Mouse (Mus musculus) stomach, embryonic 15.5 days (tissue): ENCODE measurements around the gene Pycr2. TPM values are rescaled to one million over a fixed set of nuclear protein-coding genes. Genes with fewer than 3 reads are reported as not detected.

Source experiments
- ATAC-seq: fragments of 200-750 bp; cut with Nextera tagmentation; 2 replicates; pipeline ENCODE4 v1.8.0; 2017; ENCODE audit warnings: low read depth, moderate number of reproducible peaks, moderate TSS enrichment; ENCODE audit not compliant: insufficient read depth, low FRiP score
- H3K27ac ChIP-seq: fragments of 300-500 bp; sonication (generic); 2 replicates; pipeline ENCODE4 v1.5.1; 2015; ENCODE audit warnings: mild to moderate bottlenecking, inconsistent platforms
- H3K27me3 ChIP-seq: fragments of 300-500 bp; sonication (generic); replicated peaks from 2 replicates; pipeline ENCODE4 v1.6.1; 2015; ENCODE audit warnings: inconsistent platforms
- H3K36me3 ChIP-seq: fragments of 300-500 bp; sonication (generic); 2 replicates; pipeline ENCODE4 v1.6.1; 2015; ENCODE audit warnings: inconsistent platforms
- H3K4me1 ChIP-seq: fragments of 300-500 bp; sonication (generic); 2 replicates; pipeline ENCODE4 v1.6.1; 2015; ENCODE audit warnings: inconsistent platforms
- H3K4me2 ChIP-seq: fragments of 300-500 bp; sonication (generic); 2 replicates; pipeline ENCODE4 v1.6.1; 2015; ENCODE audit warnings: mild to moderate bottlenecking, inconsistent platforms
- H3K4me3 ChIP-seq: fragments of 300-500 bp; sonication (generic); replicated peaks from 2 replicates; pipeline ENCODE4 v1.5.1; 2015; ENCODE audit warnings: inconsistent platforms
- H3K9ac ChIP-seq: fragments of 300-500 bp; sonication (generic); 2 replicates; pipeline ENCODE4 v1.6.1; 2015; ENCODE audit warnings: inconsistent platforms
- H3K9me3 ChIP-seq: fragments of 300-500 bp; sonication (generic); 2 replicates; pipeline ENCODE4 v1.6.1; 2016; ENCODE audit warnings: inconsistent platforms
- WGBS: fragments of 180-500 bp; shearing (Covaris S2); methylation state at CpG from one replicate; pipeline ENCODE4 v1.1.7; 2015; 5-methylcytosine and 5-hydroxymethylcytosine counted together
- polyA plus RNA-seq: library from polyadenylated mRNA; unstranded; fragments of >200 nt; fragmentation: Nextera tagmentation; extraction: Ambion mirVana; gene quantifications from 2 replicates; pipeline ENCODE4 v1.2.1, GENCODE M21; 2015

Pycr2 gene
- polyA plus RNA-seq, 1 experiment from 2014 or later, result 101 TPM

GRCm38 (mm10) chr1:180906461-180907147 lies 2.5 kb downstream of the Pycr2 start:
- peaks cover 19% of the 10 kb centered on the region for H3K4me1 ChIP-seq
- no peak overlapping the region for H3K4me2 ChIP-seq
- WGBS, result 90% methylated on average over 24 of the region's 24 CpGs
- no peak for ATAC-seq
- H3K27me3 ChIP-seq, result no peaks in the 10 kb centered on the region
- no peaks in the 10 kb centered on the region for H3K9me3 ChIP-seq
- H3K36me3 ChIP-seq, result peaks cover 20% of the 10 kb centered on the region
- H3K4me3 ChIP-seq, result no peak overlapping the region
- H3K27ac ChIP-seq, result no peak overlapping the region
- H3K9ac ChIP-seq, result no peak overlapping the region

DNA sequence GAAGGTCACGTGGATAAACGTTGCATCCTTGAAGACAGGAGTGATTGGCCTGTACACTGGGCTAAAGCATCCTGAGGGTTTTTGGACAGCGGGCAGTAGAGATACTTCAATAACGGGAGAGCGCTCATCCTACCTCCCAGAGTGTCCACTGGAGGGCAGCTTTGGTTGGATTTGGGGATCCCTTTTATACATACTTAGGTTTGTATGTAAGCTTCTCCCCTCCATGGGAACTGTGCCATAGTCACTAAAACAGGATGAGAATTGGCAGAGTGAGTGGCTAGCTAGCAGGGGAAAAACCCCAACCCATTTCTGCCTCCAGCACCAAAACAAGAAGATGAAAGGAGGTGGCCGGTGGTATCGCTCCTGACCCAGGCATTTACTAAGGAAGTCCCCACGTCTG lies 7.0 kb downstream of the Pycr2 start:
- H3K9me3 ChIP-seq, result no peaks in the 10 kb centered on the region
- no peak overlapping the region for H3K4me3 ChIP-seq
- no peak overlapping the region for H3K9ac ChIP-seq
- H3K27me3 ChIP-seq, result no peaks in the 10 kb centered on the region
- no peak overlapping the region for H3K27ac ChIP-seq
- H3K4me1 ChIP-seq, result peaks cover 2% of the 10 kb centered on the region; the same call in 1 of the 2 replicates
- H3K36me3 ChIP-seq, result peaks cover 18% of the 10 kb centered on the region
- no peak overlapping the region for H3K4me2 ChIP-seq
- ATAC-seq, result no peak
- 44% methylated on average over 8 of the region's 8 CpGs for WGBS

DNA sequence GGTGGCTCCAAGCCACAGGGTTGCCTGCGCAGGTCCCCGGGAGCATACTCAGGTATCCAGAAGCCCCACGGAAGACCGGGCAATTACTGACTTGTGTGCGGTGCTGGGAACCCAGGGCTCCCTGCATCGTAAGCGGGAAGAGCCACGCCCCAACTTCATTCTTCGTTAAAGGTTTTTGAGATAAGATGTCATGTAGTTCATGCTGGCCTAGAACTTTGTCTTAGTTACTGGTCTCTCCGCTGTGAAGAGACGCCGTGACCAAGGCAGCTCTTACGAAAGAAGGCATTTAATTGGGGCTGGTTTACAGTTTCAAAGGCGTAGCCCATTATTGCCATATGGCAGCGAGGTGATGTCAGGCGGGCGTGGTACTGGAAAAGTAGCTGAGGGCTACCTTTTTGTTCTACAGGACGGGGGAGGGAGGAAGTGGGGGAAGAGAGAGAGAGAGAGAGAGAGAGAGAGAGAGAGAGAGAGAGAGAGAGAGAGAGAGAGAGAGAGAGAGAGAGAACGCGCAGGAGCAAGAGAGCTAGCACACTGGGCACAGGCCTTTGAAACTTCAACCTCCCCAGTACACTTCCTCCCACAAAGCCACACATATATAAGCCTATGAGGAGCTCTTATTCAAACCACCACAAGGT lies 7.7 kb downstream of the Pycr2 start:
- no peak; the same call in 1 of the 2 replicates for ATAC-seq
- Histone ChIP-seq H3K27ac (no peak overlapping the region), H3K4me1 (no peaks in the 10 kb centered on the region), H3K9me3 (no peaks in the 10 kb centered on the region), H3K4me3 (no peak overlapping the region), H3K36me3 (peaks cover 12% of the 10 kb centered on the region), H3K4me2 (no peak overlapping the region), H3K9ac (no peak overlapping the region), H3K27me3 (no peaks in the 10 kb centered on the region)
- 43% methylated on average over 20 of the region's 20 CpGs for WGBS

GRCm38 (mm10) chr1:180912792-180913191 lies 8.7 kb downstream of the Pycr2 start:
- H3K9ac ChIP-seq, result no peak overlapping the region
- H3K9me3 ChIP-seq, result no peaks in the 10 kb centered on the region
- H3K4me3 ChIP-seq, result no peak overlapping the region
- 77% methylated on average over 5 of the region's 5 CpGs for WGBS
- no peak overlapping the region for H3K4me2 ChIP-seq
- ATAC-seq, result no peak
- no peak overlapping the region for H3K27ac ChIP-seq
- no peaks in the 10 kb centered on the region for H3K27me3 ChIP-seq
- H3K4me1 ChIP-seq, result no peaks in the 10 kb centered on the region
- H3K36me3 ChIP-seq, result peaks cover 3% of the 10 kb centered on the region

DNA sequence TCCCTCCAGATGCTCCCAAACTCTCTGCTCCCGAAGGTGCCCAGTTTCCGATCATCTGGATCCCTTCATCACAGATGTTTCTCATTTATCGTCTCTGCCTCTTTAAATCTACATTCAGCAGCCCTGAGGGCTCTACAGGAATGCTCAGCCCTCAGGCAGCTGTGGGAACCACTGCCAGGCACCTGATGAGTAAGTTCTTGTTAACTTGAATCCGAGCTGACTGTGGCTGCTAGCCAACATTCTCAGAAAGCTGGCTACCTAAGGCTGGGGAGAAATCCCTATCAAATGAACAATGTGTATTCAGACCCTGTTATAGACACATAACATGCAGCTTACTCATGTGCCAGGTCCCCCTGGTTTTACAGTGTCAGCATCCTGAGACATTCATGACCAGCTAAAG lies 9.7 kb downstream of the Pycr2 start:
- no peak for ATAC-seq
- Histone ChIP-seq H3K4me3 (no peak overlapping the region), H3K9me3 (no peaks in the 10 kb centered on the region), H3K9ac (no peak overlapping the region), H3K27ac (no peak overlapping the region), H3K4me2 (no peak overlapping the region), H3K27me3 (no peaks in the 10 kb centered on the region), H3K36me3 (no peaks in the 10 kb centered on the region), H3K4me1 (no peaks in the 10 kb centered on the region)
- WGBS, result 30% methylated on average over 4 of the region's 4 CpGs

GRCm38 (mm10) chr1:180916425-180916824 lies 12.3 kb downstream of the Pycr2 start:
- Histone ChIP-seq H3K9me3 (no peaks in the 10 kb centered on the region), H3K4me1 (no peaks in the 10 kb centered on the region), H3K4me2 (no peak overlapping the region), H3K36me3 (no peaks in the 10 kb centered on the region), H3K27ac (no peak overlapping the region), H3K4me3 (no peak overlapping the region), H3K9ac (no peak overlapping the region), H3K27me3 (no peaks in the 10 kb centered on the region)
- ATAC-seq, result no peak
- 84% methylated on average over 11 of the region's 11 CpGs for WGBS

- 20% methylated on average over 1 of the region's 1 CpGs for WGBS
- no peaks in the 10 kb centered on the region for H3K4me1 ChIP-seq
- H3K4me2 ChIP-seq, result no peak overlapping the region
- no peak for ATAC-seq
- no peak overlapping the region for H3K9ac ChIP-seq
- H3K9me3 ChIP-seq, result no peaks in the 10 kb centered on the region
- no peak overlapping the region for H3K27ac ChIP-seq
- H3K4me3 ChIP-seq, result no peak overlapping the region
- no peaks in the 10 kb centered on the region for H3K27me3 ChIP-seq
- no peaks in the 10 kb centered on the region for H3K36me3 ChIP-seq
Observed at GRCm38 (mm10) chr1:180917053-180917452, 13.0 kb downstream of the Pycr2 start.

- 35% methylated on average over 8 of the region's 8 CpGs for WGBS
- ATAC-seq, result no peak
- Histone ChIP-seq H3K27ac (no peak overlapping the region), H3K4me2 (no peak overlapping the region), H3K4me3 (no peak overlapping the region), H3K36me3 (no peaks in the 10 kb centered on the region), H3K9ac (no peak overlapping the region), H3K4me1 (no peaks in the 10 kb centered on the region), H3K9me3 (no peaks in the 10 kb centered on the region), H3K27me3 (no peaks in the 10 kb centered on the region)
Observed at GRCm38 (mm10) chr1:180919686-180920085, 15.6 kb downstream of the Pycr2 start.

DNA sequence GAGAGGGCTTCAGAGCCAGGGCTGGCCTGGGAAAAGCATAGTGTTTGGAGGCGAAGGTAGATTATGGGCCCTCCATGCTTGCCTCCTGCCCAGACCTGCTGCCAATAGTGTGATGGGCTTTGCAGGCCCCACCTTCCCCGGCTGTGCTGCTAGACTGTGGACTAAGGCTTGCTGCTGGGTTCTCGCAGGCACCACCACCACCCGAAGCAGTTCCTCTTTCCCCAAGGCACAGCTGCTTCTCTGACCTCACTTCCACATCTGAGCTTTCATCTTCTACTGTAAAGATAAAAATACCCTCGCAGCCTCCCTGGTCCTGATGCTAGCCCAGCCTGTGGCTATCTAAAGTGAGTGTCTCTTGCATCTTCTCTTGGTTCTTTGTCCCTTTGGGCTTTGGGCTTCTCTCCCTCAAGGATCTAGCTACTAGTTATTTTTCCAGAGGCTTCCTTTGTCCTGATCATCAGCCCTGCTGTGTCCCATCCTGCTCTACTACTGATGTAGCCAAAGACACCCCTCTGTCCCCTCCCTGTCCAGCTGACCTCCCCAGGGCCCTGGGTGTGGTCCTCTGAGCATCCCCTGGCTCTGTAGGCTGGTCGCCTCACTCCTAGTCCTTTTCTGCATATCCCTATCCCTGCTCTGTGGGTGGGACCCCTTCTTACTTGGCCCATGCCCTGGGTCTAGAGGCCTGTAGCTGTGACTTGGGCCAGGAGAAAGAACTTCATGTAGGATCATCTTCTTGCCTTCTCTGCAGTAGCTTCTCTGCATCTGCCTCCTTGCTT lies 18.4 kb downstream of the Pycr2 start:
- Histone ChIP-seq H3K9ac (no peak overlapping the region), H3K36me3 (no peaks in the 10 kb centered on the region), H3K4me2 (no peak overlapping the region), H3K27ac (no peak overlapping the region), H3K27me3 (no peaks in the 10 kb centered on the region), H3K4me3 (no peak overlapping the region), H3K4me1 (no peaks in the 10 kb centered on the region), H3K9me3 (no peaks in the 10 kb centered on the region)
- ATAC-seq, result no peak
- WGBS, result 58% methylated on average over 6 of the region's 6 CpGs

- Histone ChIP-seq H3K36me3 (no peaks in the 10 kb centered on the region), H3K4me3 (no peak overlapping the region), H3K9me3 (no peaks in the 10 kb centered on the region), H3K4me2 (no peak overlapping the region), H3K4me1 (no peaks in the 10 kb centered on the region), H3K9ac (no peak overlapping the region), H3K27me3 (no peaks in the 10 kb centered on the region), H3K27ac (no peak overlapping the region)
- no peak; the same call in 1 of the 2 replicates for ATAC-seq
- 51% methylated on average over 2 of the region's 2 CpGs for WGBS
Observed at GRCm38 (mm10) chr1:180924737-180925136, 20.6 kb downstream of the Pycr2 start.

DNA sequence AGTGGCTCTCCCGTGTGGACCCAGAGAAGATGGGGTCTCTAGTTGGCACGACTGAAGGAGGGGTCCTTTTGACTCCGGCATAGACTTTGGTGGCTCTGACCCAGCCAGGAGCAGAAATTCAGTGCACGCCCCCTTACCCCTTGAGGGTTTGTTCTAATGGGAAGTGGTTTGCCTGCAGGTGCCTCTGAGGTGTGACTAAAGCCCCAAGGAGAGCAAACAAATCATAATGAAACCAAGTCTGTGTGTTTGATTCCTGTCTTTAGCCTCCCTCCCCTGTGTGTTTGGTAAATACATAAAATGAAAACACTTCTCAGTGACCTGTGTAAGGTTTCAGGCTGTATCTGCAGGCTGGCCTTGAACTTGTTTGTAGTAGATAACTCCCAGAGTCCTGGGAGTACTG lies 22.2 kb downstream of the Pycr2 start:
- no peaks in the 10 kb centered on the region for H3K27me3 ChIP-seq
- no peak overlapping the region for H3K9ac ChIP-seq
- H3K9me3 ChIP-seq, result no peaks in the 10 kb centered on the region
- no peak for ATAC-seq
- no peaks in the 10 kb centered on the region for H3K4me1 ChIP-seq
- no peak overlapping the region for H3K4me3 ChIP-seq
- H3K27ac ChIP-seq, result no peak overlapping the region
- H3K4me2 ChIP-seq, result no peak overlapping the region
- H3K36me3 ChIP-seq, result no peaks in the 10 kb centered on the region
- WGBS, result 57% methylated on average over 4 of the region's 4 CpGs

DNA sequence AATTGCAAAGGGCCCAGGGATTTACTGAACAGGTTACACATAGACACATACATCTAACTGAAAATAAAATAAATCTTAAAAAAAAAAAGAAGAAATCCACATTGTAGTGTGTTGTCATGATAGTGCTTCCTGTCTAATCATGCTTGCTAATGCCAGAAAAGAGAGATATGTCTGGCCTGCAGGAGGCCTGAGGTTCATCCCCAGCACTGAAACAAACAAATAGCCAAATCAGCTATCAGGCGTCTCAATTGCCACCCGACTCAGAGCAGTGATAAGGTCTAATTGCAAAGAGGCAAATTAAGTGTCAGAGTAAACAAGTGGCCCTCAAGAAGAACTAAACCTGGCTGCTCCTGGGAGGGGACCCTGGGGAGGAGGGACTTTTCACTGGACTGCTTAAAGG lies 25.5 kb downstream of the Pycr2 start:
- Histone ChIP-seq H3K27ac (no peak overlapping the region), H3K4me3 (no peak overlapping the region), H3K4me2 (no peak overlapping the region), H3K9me3 (no peaks in the 10 kb centered on the region), H3K27me3 (peaks cover 7% of the 10 kb centered on the region), H3K36me3 (no peaks in the 10 kb centered on the region), H3K4me1 (peaks cover 3% of the 10 kb centered on the region; the same call in 1 of the 2 replicates), H3K9ac (no peak overlapping the region)
- 21% methylated on average over 2 of the region's 2 CpGs for WGBS
- no peak for ATAC-seq
